Mouse (Mus musculus): ENCODE measurements at regions not wholly inside any gene's neighbourhood (a gene's known extent, or its start where the extent isn't known, plus 50 kb on each side); places are given as distances from the start of the nearest gene placed in this dataset.

GRCm38 (mm10) chr14:105663472-105663871 lies 233.1 kb downstream of the Spry2 start:
- H3K36me3 ChIP-seq (ENCODE audit: control insufficient read depth, insufficient read depth, low read length, poor library complexity, severe bottlenecking) = no peaks in the 10 kb centered on the region

GRCm38 (mm10) chr14:105662839-105663238 lies 233.8 kb downstream of the Spry2 start:
- Histone ChIP-seq H3K27me3 (ENCODE audit: control insufficient read depth, insufficient read depth, low read length, poor library complexity, severe bottlenecking) (no peaks in the 10 kb centered on the region), H3K36me3 (ENCODE audit: control insufficient read depth, insufficient read depth, low read length, poor library complexity, severe bottlenecking) (no peaks in the 10 kb centered on the region)
- DNase-seq (ENCODE audit: low read depth, low spot score) = no peak

More at GRCm38 (mm10) chr14:105663472-105663871, 233.1 kb downstream of the Spry2 start:
- no peaks in the 10 kb centered on the region for H3K27me3 ChIP-seq (ENCODE audit: control insufficient read depth, insufficient read depth, low read length, poor library complexity, severe bottlenecking)
- no peak for DNase-seq (ENCODE audit: low read depth, low spot score)

GRCm38 (mm10) chr14:105658316-105658715 lies 238.3 kb downstream of the Spry2 start:
- no peaks in the 10 kb centered on the region for H3K36me3 ChIP-seq (ENCODE audit: control insufficient read depth, insufficient read depth, low read length, poor library complexity, severe bottlenecking)
- no peak for DNase-seq (ENCODE audit: low read depth, low spot score)
- H3K27me3 ChIP-seq (ENCODE audit: control insufficient read depth, insufficient read depth, low read length, poor library complexity, severe bottlenecking) = no peaks in the 10 kb centered on the region

GRCm38 (mm10) chr14:105647166-105647565 lies 249.5 kb downstream of the Spry2 start:
- Histone ChIP-seq H3K36me3 (ENCODE audit: control insufficient read depth, insufficient read depth, low read length, poor library complexity, severe bottlenecking) (no peaks in the 10 kb centered on the region), H3K27me3 (ENCODE audit: control insufficient read depth, insufficient read depth, low read length, poor library complexity, severe bottlenecking) (no peaks in the 10 kb centered on the region)
- DNase-seq (ENCODE audit: low read depth, low spot score) = no peak

GRCm38 (mm10) chr14:105644428-105644827 lies 252.2 kb downstream of the Spry2 start:
- no peaks in the 10 kb centered on the region for H3K27me3 ChIP-seq (ENCODE audit: control insufficient read depth, insufficient read depth, low read length, poor library complexity, severe bottlenecking)
- no peak for DNase-seq (ENCODE audit: low read depth, low spot score)
- H3K36me3 ChIP-seq (ENCODE audit: control insufficient read depth, insufficient read depth, low read length, poor library complexity, severe bottlenecking) = no peaks in the 10 kb centered on the region

GRCm38 (mm10) chr14:105643285-105643957 lies 253.2 kb downstream of the Spry2 start:
- H3K36me3 ChIP-seq (ENCODE audit: control insufficient read depth, insufficient read depth, low read length, poor library complexity, severe bottlenecking) = no peaks in the 10 kb centered on the region
- H3K27me3 ChIP-seq (ENCODE audit: control insufficient read depth, insufficient read depth, low read length, poor library complexity, severe bottlenecking) = no peaks in the 10 kb centered on the region
- DNase-seq (ENCODE audit: low read depth, low spot score) = no peak

GRCm38 (mm10) chr14:105632335-105632734 lies 264.3 kb downstream of the Spry2 start:
- no peaks in the 10 kb centered on the region for H3K36me3 ChIP-seq (ENCODE audit: control insufficient read depth, insufficient read depth, low read length, poor library complexity, severe bottlenecking)
- DNase-seq (ENCODE audit: low read depth, low spot score) = no peak
- no peaks in the 10 kb centered on the region for H3K27me3 ChIP-seq (ENCODE audit: control insufficient read depth, insufficient read depth, low read length, poor library complexity, severe bottlenecking)

- DNase-seq (ENCODE audit: low read depth, low spot score) = no peak
- Histone ChIP-seq H3K36me3 (ENCODE audit: control insufficient read depth, insufficient read depth, low read length, poor library complexity, severe bottlenecking) (no peaks in the 10 kb centered on the region), H3K27me3 (ENCODE audit: control insufficient read depth, insufficient read depth, low read length, poor library complexity, severe bottlenecking) (no peaks in the 10 kb centered on the region)
Observed at GRCm38 (mm10) chr14:105631681-105632031, 265.0 kb downstream of the Spry2 start.

- Histone ChIP-seq H3K27me3 (ENCODE audit: control insufficient read depth, insufficient read depth, low read length, poor library complexity, severe bottlenecking) (no peaks in the 10 kb centered on the region), H3K36me3 (ENCODE audit: control insufficient read depth, insufficient read depth, low read length, poor library complexity, severe bottlenecking) (no peaks in the 10 kb centered on the region)
- DNase-seq (ENCODE audit: low read depth, low spot score) = no peak
Observed at GRCm38 (mm10) chr14:105630867-105631680, 265.5 kb downstream of the Spry2 start.

- no peak for DNase-seq (ENCODE audit: low read depth, low spot score)
- no peaks in the 10 kb centered on the region for H3K36me3 ChIP-seq (ENCODE audit: control insufficient read depth, insufficient read depth, low read length, poor library complexity, severe bottlenecking)
- no peaks in the 10 kb centered on the region for H3K27me3 ChIP-seq (ENCODE audit: control insufficient read depth, insufficient read depth, low read length, poor library complexity, severe bottlenecking)
Observed at GRCm38 (mm10) chr14:105630444-105630843, 266.2 kb downstream of the Spry2 start.

- no peak for DNase-seq (ENCODE audit: low read depth, low spot score)
- Histone ChIP-seq H3K36me3 (ENCODE audit: control insufficient read depth, insufficient read depth, low read length, poor library complexity, severe bottlenecking) (no peaks in the 10 kb centered on the region), H3K27me3 (ENCODE audit: control insufficient read depth, insufficient read depth, low read length, poor library complexity, severe bottlenecking) (no peaks in the 10 kb centered on the region)
Observed at GRCm38 (mm10) chr14:105628673-105629072, 267.9 kb downstream of the Spry2 start.

- Histone ChIP-seq H3K36me3 (ENCODE audit: control insufficient read depth, insufficient read depth, low read length, poor library complexity, severe bottlenecking) (no peaks in the 10 kb centered on the region), H3K27me3 (ENCODE audit: control insufficient read depth, insufficient read depth, low read length, poor library complexity, severe bottlenecking) (no peaks in the 10 kb centered on the region)
- DNase-seq (ENCODE audit: low read depth, low spot score) = no peak
Observed at GRCm38 (mm10) chr14:105624387-105624786, 272.2 kb downstream of the Spry2 start.

GRCm38 (mm10) chr14:105622166-105622565 lies 274.5 kb downstream of the Spry2 start:
- no peak for DNase-seq (ENCODE audit: low read depth, low spot score)
- Histone ChIP-seq H3K27me3 (ENCODE audit: control insufficient read depth, insufficient read depth, low read length, poor library complexity, severe bottlenecking) (no peaks in the 10 kb centered on the region), H3K36me3 (ENCODE audit: control insufficient read depth, insufficient read depth, low read length, poor library complexity, severe bottlenecking) (no peaks in the 10 kb centered on the region)

GRCm38 (mm10) chr14:105621124-105621523 lies 275.5 kb downstream of the Spry2 start:
- no peak for DNase-seq (ENCODE audit: low read depth, low spot score)
- H3K27me3 ChIP-seq (ENCODE audit: control insufficient read depth, insufficient read depth, low read length, poor library complexity, severe bottlenecking) = no peaks in the 10 kb centered on the region
- H3K36me3 ChIP-seq (ENCODE audit: control insufficient read depth, insufficient read depth, low read length, poor library complexity, severe bottlenecking) = no peaks in the 10 kb centered on the region

- DNase-seq (ENCODE audit: low read depth, low spot score) = no peak
- Histone ChIP-seq H3K27me3 (ENCODE audit: control insufficient read depth, insufficient read depth, low read length, poor library complexity, severe bottlenecking) (no peaks in the 10 kb centered on the region), H3K36me3 (ENCODE audit: control insufficient read depth, insufficient read depth, low read length, poor library complexity, severe bottlenecking) (no peaks in the 10 kb centered on the region)
Observed at GRCm38 (mm10) chr14:105619449-105619848, 277.2 kb downstream of the Spry2 start.

All from splenic B cell, adult 2 months (primary cell).